Mouse (Mus musculus) natural killer cell, adult 2 months (primary cell): ENCODE measurements around the gene Tmem169.

Experiments
- DNase-seq, 2 experiments: peaks; one replicate each; pipeline ENCODE4 v3.0.0; 2022; ENCODE audit warnings: low spot score in 2 of 2

Tmem169 gene

GRCm38 (mm10) chr1:72326162-72326821 is 42.1 kb downstream of the Tmem169 start:
- no peak for DNase-seq

GRCm38 (mm10) chr1:72334807-72335206 is 50.6 kb downstream of the Tmem169 start:
- no peak for DNase-seq

DNA sequence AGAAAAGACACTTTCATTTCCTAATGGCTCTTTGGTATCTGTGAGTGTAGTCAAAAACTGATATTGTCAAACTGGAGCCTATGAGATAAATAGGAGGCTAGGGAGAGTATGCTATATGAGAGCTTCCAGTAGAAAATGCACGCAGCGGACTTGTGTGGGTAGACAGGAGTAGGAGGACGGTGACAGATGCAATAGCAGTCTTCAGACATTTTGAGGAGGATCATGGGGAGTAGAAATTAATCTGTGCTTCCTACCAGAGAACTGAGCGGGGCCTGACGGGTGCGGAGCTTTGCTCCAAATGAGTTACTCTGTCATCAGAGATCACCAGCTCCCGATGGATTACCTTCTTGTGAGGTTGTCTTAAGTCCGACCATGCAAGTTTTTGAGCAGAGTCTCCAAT is 52.6 kb downstream of the Tmem169 start:
- no peak for DNase-seq

DNA sequence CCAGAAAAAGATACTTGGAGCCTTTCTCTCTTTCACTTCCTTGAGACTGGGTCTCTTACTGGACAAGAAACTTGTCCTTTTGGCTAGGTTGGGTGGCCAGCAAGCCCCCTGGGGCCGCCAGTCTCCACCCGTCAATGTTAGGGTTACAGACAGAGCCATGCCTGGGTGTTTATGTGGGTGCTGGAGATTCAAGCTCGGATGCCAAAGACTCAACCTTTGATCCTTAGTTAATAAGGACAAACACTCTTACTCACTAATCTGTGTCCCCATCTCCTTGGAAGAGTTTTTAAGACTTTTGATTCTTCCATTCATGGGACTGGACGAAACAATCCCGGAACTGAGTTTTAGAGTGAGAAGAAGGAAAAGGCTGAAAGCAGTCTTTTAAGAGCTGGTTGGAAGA is 54.2 kb downstream of the Tmem169 start:
- no peak for DNase-seq

GRCm38 (mm10) chr1:72347873-72348272 is 63.7 kb downstream of the Tmem169 start:
- no peak for DNase-seq
